In the genomic region with DNA sequence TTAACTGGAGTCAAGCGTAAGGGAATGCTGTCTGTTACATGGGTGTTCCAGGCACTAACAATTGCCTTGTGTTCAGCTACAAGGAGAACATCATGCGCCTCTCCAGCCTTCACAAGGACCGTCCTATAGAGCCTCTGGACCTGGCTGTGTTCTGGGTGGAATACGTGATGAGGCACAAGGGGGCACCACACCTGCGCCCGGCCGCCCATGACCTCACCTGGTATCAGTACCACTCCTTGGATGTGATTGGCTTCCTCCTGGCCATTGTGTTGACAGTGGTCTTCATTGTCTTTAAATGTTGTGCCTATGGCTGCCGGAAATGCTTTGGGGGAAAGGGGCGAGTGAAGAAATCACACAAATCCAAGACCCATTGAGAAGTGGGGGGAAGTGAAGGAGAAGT, we compare ENCODE assay signal across 10 mouse cellular contexts. TPM values are rescaled to one million over a fixed set of nuclear protein-coding genes. Genes with fewer than 3 reads are reported as not detected.
DNase-seq lines count a peak whose midpoint lies in the region; ATAC-seq and TF ChIP-seq lines count a peak whose summit lies in the region.
"Had no signal": no experiment of that assay in that cellular context is flagged by ENCODE, and none has a peak within 500 bp of the region (broad histone marks: within the 10 kb centered on the region; RNA-seq: fewer than 3 reads in every experiment).

No protein-coding gene starts in this region.

- ATAC-seq in stomach, postnatal 0 days (ENCODE audit: low FRiP score, low TSS enrichment), result no peak
- ATAC-seq in activated CD4-positive, CD25-positive, alpha-beta regulatory T cell, adult 4 months, result no peak
- ATAC-seq: intestine, embryonic 15.5 days had no signal

- TF ChIP-seq EP300 in stomach, postnatal 0 days (optimal IDR thresholded peaks at IDR 0.05), result no peak

- H3K9ac ChIP-seq in stomach, postnatal 0 days (ENCODE audit: low read length), result no peak overlapping the region
- H3K9ac ChIP-seq: intestine, embryonic 15.5 days had no signal

- no peaks in the 10 kb centered on the region for H3K27me3 ChIP-seq in stomach, postnatal 0 days (ENCODE audit: control insufficient read depth, insufficient read depth, low read length)
- H3K27me3 ChIP-seq: intestine, embryonic 15.5 days had no signal

- H3K27ac ChIP-seq in stomach, postnatal 0 days (replicated peaks), result no peak overlapping the region
- H3K27ac ChIP-seq: intestine, embryonic 15.5 days had no signal

- 73% methylated on average over 9 of the region's 9 CpGs for WGBS in stomach, postnatal 0 days

- no peak overlapping the region for H3K4me3 ChIP-seq in stomach, postnatal 0 days (ENCODE audit: low read depth, low read length)
- H3K4me3 ChIP-seq: intestine, embryonic 15.5 days had no signal

- TF ChIP-seq CTCF in stomach, postnatal 0 days (IDR thresholded peaks at IDR 0.05; ENCODE audit: low read depth), result no peak

- no peaks in the 10 kb centered on the region for H3K36me3 ChIP-seq in stomach, postnatal 0 days (ENCODE audit: control insufficient read depth, insufficient read depth, low read length)
- H3K36me3 ChIP-seq: intestine, embryonic 15.5 days had no signal

- no peaks in the 10 kb centered on the region for H3K4me1 ChIP-seq in stomach, postnatal 0 days (replicated peaks; ENCODE audit: control insufficient read depth, insufficient read depth)
- H3K4me1 ChIP-seq: intestine, embryonic 15.5 days had no signal

- H3K4me2 ChIP-seq in stomach, postnatal 0 days (replicated peaks; ENCODE audit: low read depth), result no peak overlapping the region
- H3K4me2 ChIP-seq: intestine, embryonic 15.5 days had no signal

- H3K9me3 ChIP-seq in stomach, postnatal 0 days (ENCODE audit: control insufficient read depth, low read length), result peaks cover 22% of the 10 kb centered on the region

- DNase-seq in kidney, adult 9 months, result peak; percentile 14
- no peak for DNase-seq in kidney, adult 8-10 months
- peak; percentile 9 for DNase-seq in thymus, postnatal 4 days
- no peak for DNase-seq in thymus, postnatal 25 days
- DNase-seq in embryo, embryonic 9.5 days (ENCODE audit: extremely low spot score), result peak; percentile 22
- DNase-seq in stomach, postnatal 0 days (ENCODE audit: low spot score), result peak; percentile 43
- DNase-seq in kidney, postnatal 36 days, result no peak

RNA-seq across cellular contexts. Expression of gene Ugt1a1, which starts 6.3 kb away (rescaled TPM):
- polyA plus RNA-seq in stomach, postnatal 0 days (2015; fragmentation: Nextera tagmentation; extraction: Ambion mirVana), result 23.6 and 24.8 TPM in 2 replicates
- not detected for polyA plus RNA-seq in activated CD4-positive, CD25-positive, alpha-beta regulatory T cell, adult 4 months (2017; shearing (Covaris generic))

RNA-seq across cellular contexts. Expression of gene Mroh2a, which starts 8.7 kb away (rescaled TPM):
- 0.54 and 0.84 TPM in 2 replicates for polyA plus RNA-seq in stomach, postnatal 0 days (2015; fragmentation: Nextera tagmentation; extraction: Ambion mirVana)
- 1 to 10 TPM; 1.4 to 2.5 TPM for polyA plus RNA-seq in activated CD4-positive, CD25-positive, alpha-beta regulatory T cell, adult 4 months (2017; shearing (Covaris generic))
- polyA plus RNA-seq: cortical plate, adult 2 months had no signal

RNA-seq across cellular contexts. Expression of gene Dnajb3, which starts 12.5 kb away (rescaled TPM):
- polyA plus RNA-seq in stomach, postnatal 0 days (2015; fragmentation: Nextera tagmentation; extraction: Ambion mirVana), result 7.2 and 8.2 TPM in 2 replicates
- under 1 TPM; 0.48 to 0.63 TPM for polyA plus RNA-seq in activated CD4-positive, CD25-positive, alpha-beta regulatory T cell, adult 4 months (2017; shearing (Covaris generic))

RNA-seq across cellular contexts. Expression of gene Ugt1a2, which starts 17.6 kb away (rescaled TPM):
- 0.12 TPM in 1 of 2 replicates, not detected in the other for polyA plus RNA-seq in stomach, postnatal 0 days (2015; fragmentation: Nextera tagmentation; extraction: Ambion mirVana)
- polyA plus RNA-seq in activated CD4-positive, CD25-positive, alpha-beta regulatory T cell, adult 4 months (2017; shearing (Covaris generic)), result not detected
- polyA plus RNA-seq: cortical plate, adult 2 months had no signal

RNA-seq across cellular contexts. Expression of gene Ugt1a5, which starts 52.2 kb away (rescaled TPM):
- not detected in 2 replicates for polyA plus RNA-seq in stomach, postnatal 0 days (2015; fragmentation: Nextera tagmentation; extraction: Ambion mirVana)
- polyA plus RNA-seq in activated CD4-positive, CD25-positive, alpha-beta regulatory T cell, adult 4 months (2017; shearing (Covaris generic)), result not detected
- polyA plus RNA-seq: cortical plate, adult 2 months; intestine, embryonic 15.5 days had no signal

Comparison
In these comparisons a context has a peak if more than half of its experiments do, and no peak if none do; other contexts are left out.
1. DNase-seq: peak in kidney, adult 9 months (single experiment), thymus, postnatal 4 days (single experiment), embryo, embryonic 9.5 days (single experiment) and stomach, postnatal 0 days (single experiment); none in kidney, adult 8-10 months (0 of 2), thymus, postnatal 25 days (single experiment) and kidney, postnatal 36 days (0 of 2).
2. RNA of gene Ugt1a1, which starts 6.3 kb away (polyA plus RNA-seq): 23.6 to 24.8 TPM in stomach, postnatal 0 days; not detected in activated CD4-positive, CD25-positive, alpha-beta regulatory T cell, adult 4 months; every median in the first group is over 10 times any median in the second.